Mouse (Mus musculus) urinary bladder, postnatal 36 days (tissue): Measurements from ENCODE around the gene Colgalt2.
"Not testable (repeated sequence)": the region's sequence is repeated elsewhere in the genome, so short reads cannot be mapped to it uniquely, and the experiment has no call there.

ENCODE experiments used
- DNase-seq, 2 experiments: peaks; one replicate each; pipeline ENCODE4 v3.0.0; 2022; ENCODE audit warnings: low spot score in 2 of 2, mixed read lengths in 1 of 2

The Colgalt2 gene

DNA sequence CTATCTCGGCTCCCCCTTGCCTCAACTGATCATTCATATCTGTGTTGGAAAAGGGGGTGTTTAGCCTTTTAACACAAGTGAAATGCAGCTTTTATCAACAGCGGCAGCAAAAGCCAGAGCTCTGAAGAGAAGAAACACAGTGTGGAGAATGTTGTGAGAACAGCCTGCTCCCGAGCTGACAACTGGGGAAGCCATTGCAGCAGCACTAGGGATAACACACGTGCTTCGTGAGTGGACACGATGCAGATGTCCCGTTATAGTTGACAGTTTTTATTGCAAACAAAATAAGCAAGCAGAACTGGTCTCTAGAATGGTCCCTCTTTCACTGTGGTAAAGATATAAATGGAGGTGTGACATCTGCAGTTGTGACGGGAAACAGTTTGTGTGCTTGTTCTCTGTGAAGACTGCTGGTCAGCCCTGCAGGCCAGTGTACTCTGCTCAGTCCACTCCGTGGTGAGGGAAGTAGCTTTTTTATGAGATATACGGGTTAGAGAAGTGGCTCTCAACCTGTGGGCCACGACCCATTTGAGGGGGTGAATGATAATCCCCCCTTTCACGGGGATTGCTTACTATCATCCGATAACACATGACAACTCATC, 16.8 kb downstream of the Colgalt2 start:
- no peak for DNase-seq

- DNase-seq, result peak in 1 of 2 experiments; percentile 6
Measured at GRCm38 (mm10) chr1:152417602-152418001, 18.0 kb downstream of the Colgalt2 start.

DNA sequence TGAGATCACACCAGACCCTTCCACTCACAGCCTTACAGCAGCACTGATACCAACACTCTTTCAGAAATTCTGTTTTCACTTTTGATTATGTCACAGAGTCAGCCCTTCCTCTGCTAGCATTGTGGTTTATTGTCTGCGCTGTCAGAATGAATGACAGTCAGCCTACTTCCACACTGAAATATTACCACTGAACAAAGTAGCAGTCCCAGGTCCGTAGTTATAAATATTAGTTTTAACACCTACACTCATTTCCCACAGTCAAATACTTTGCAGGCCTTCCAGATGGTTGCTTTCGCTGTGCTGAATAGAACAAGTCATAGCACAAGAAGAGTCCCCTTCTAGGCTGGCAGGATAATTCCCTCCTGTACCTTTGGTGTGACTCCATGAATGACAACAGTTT, 22.7 kb downstream of the Colgalt2 start:
- DNase-seq, result no peak

DNA sequence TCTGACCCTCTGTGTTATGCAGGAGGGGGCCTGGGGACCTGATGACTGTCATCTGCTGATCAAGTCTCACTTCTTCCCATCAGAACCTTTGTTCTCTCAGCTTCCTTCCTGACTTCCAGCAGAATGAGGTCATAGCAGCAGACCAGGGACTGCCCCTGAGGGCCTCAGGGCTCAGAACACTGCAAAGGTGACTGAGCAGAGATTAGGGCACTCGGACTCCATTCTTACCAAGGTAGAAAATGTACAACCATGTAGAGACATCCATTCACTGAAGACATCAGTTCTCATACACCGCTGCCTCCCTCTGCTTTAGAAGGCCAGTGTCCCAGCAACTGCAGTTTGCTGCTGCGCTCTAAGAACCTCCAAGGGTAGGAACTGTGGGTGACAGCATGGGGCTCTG, 23.4 kb downstream of the Colgalt2 start:
- no peak for DNase-seq

- no peak for DNase-seq
Measured at GRCm38 (mm10) chr1:152427912-152428581, 28.4 kb downstream of the Colgalt2 start.

GRCm38 (mm10) chr1:152429805-152430204, 30.2 kb downstream of the Colgalt2 start:
- DNase-seq, result no peak

DNA sequence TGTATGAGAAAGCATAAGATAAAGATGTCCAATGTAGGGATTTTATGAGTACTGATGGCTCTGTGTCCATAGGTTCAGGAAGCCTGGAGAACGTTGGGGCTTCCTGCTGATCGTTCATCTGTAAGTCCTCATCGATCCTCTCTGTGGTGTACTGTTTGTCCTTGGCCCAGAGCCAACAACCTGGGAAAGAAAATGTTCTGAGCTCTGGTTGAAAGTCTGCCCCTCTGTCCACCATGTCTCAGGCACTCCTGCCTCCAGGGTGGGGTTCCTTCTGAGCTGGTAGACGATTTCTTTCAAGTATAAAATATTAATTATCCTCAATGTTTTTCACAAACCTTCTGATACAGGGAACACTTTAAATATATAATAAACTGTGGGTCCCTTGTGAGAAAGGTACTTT, 34.5 kb downstream of the Colgalt2 start:
- DNase-seq, result no peak

DNA sequence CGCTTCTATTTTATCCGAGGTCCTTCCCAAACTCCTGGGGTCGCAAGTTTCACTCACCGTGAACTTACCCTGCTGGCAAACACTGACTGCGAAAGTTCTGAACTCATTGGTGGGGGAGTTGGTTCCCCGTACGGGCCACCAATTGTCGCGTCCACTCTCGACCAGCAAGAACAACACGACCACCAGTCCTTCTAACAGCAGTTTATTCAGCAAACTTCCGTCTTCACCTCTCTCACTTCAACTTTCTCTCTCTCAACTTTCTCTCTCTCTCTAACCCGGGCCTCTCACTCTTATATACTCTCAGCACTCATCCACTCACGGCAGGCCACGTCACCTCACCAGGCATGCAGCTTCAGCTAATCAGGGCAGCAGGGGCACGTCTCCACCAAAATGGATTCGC, 37.9 kb downstream of the Colgalt2 start:
- DNase-seq, result not testable (repeated sequence)

DNA sequence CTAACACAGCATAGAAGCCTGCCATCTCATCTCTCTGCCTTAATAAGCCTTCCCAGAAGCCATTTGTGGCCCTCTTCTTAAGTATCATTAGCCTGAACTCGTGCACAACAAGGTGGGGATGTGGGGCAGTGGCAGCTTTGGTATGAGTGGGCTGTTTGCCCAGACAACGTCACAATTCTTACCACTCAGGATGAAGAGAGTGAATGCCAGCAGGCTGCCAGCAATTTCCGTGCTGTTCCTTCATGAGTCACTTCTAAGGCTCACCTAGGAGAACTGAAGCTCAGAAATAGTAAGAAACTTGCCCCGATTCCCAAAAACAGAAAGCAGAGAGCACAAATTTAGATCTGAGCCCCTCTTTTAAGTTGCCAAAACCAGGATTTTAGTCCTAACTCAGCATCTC, 39.8 kb downstream of the Colgalt2 start:
- no peak for DNase-seq

- no peak for DNase-seq
Measured at GRCm38 (mm10) chr1:152439874-152440273, 40.2 kb downstream of the Colgalt2 start.

DNA sequence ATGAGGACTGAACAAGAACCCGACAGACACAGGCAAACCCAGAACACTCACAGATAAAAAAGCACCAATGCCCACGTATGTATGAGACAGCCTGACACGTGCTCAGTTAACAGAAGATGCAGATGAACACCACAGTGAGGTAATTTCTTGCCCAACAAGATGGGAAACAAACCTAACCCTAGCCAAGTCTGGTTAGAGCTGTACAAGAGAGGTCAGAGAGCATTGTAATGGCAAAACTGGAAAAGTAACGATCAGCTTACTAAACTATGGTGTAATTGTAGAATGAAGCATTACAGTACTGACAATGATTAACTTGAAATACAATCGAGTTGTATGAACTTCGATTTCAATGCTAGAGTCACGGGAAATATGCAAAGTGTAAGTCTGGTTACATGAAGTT, 45.0 kb downstream of the Colgalt2 start:
- no peak for DNase-seq

DNA sequence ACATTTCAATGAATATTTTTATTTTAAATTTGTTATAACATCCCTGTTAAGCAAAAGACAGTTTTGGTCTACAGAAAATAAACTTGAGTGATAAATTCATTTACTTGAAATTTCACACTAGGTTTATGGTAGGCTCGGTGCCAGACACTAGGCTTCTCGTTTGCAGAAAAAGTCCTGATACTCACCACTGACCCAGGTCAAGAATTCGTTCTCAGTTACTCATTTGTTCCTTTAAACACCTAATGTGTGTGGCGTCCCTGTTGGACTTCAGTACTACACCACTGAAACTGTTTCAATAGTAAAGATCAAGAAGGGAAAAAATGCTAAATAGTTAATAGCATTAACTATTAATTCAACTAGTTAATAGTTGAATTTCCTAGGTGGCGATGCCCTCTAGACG, 46.3 kb downstream of the Colgalt2 start:
- DNase-seq, result no peak

- DNase-seq, result no peak
Measured at GRCm38 (mm10) chr1:152454536-152454935, 54.9 kb downstream of the Colgalt2 start.

GRCm38 (mm10) chr1:152455275-152456243, 55.9 kb downstream of the Colgalt2 start:
- DNase-seq, result no peak

GRCm38 (mm10) chr1:152456266-152456665, 56.6 kb downstream of the Colgalt2 start:
- no peak for DNase-seq

DNA sequence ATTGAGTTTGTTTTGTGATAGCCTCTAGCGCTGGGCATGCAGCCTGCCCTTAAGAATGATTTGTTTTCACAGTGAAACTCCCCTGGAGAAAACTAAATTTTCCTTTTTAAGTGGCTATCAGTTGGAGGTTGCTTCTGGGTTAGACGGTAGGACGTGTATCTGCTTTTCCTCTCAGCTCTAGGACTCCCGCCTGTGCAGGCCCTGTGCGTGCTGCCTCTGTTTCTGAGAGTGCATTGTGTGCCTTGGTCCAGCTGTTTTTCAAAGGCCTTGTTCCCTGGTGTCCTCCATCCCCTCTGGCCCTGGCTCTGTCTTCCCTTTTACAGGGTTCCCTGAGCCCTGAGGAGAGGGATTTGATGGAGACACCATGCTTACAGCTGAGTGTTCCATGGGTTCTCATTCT, 58.0 kb downstream of the Colgalt2 start:
- no peak for DNase-seq

- no peak for DNase-seq
Measured at GRCm38 (mm10) chr1:152458996-152459395, 59.4 kb downstream of the Colgalt2 start.

DNA sequence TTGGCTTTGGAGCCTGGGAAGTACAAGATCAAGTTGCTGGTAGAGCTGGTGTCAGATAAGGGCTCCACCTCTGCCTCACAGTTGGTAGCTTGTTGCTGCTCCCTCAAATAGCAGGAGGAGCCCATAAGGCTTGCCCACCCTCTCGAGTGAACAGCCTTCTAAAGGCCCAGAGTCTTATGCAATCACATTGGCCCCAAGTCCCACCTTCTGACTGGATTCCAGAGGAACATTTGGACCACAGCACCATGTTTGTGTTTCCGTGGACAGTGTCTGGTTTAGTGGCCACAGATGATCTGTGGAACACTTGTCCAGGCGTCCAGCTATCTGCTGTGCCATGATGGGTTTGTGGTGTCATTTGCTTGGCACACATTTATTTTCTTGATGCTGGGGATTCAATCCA, 61.3 kb downstream of the Colgalt2 start:
- DNase-seq, result no peak

- no peak for DNase-seq
Measured at GRCm38 (mm10) chr1:152461814-152462213, 62.2 kb downstream of the Colgalt2 start.

DNA sequence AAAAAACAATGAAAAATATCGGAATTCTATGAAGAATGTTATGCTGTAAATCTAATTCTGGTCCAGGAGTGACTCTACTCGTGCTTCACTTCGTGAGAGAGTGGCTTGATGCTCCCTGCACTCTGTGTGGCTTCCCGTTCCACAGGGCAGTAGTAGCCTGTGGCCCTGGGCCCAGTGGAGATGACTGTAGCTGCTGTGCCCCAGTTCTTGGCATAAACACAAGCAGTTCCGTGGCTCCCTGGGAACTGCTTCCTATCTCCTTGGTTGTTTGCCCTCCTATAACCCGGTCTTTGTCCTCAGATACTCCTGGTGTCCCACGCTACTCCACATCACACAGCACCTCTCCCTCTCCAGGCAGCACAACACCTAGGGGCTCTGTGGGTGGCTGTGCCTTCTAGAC, 62.7 kb downstream of the Colgalt2 start:
- DNase-seq, result no peak

DNA sequence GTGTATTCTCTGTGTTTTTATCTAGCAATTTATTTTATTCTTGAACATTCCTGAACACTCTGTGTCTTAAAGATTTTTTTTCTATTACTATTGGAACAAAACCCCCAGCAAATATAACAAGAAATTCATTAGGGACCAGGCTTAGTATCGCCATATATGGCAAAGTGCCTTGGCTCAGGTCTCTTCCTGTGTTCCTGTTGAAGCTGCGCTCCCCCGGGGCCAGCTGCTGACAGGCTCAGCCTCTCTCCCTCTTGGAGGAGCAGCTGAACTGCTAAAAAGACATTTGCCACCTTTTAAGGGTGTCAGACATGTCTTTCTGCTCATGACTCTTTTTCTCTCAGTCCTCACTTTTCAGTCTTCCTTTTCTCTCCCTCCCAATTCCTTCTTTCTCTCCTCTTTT, 66.7 kb downstream of the Colgalt2 start:
- DNase-seq, result no peak

GRCm38 (mm10) chr1:152468443-152468842, 68.8 kb downstream of the Colgalt2 start:
- DNase-seq, result no peak

GRCm38 (mm10) chr1:152476126-152476525, 76.5 kb downstream of the Colgalt2 start:
- no peak for DNase-seq
